Mouse (Mus musculus) limb, embryonic 14.5 days (tissue): Measurements from ENCODE around the gene Cabp1. TPM values are rescaled to one million over a fixed set of nuclear protein-coding genes. Genes with fewer than 3 reads are reported as not detected.
A peak's percentile ranks its signal among the peaks of the same experiment; 100 is the strongest.

Experiments
- ATAC-seq: fragments of 200-750 bp; cut with Nextera tagmentation; 2 replicates; pipeline ENCODE4 v1.8.0; 2017; ENCODE audit warnings: low read depth, moderate number of reproducible peaks, moderate TSS enrichment; ENCODE audit not compliant: low FRiP score
- DNase-seq: peaks from one replicate; pipeline ENCODE4 v3.0.0-alpha.2; 2015; ENCODE audit warnings: low spot score
- H3K27ac ChIP-seq: fragments of 300-500 bp; sonication (generic); replicated peaks from 2 replicates; pipeline ENCODE4 v1.5.1; 2014; ENCODE audit warnings: low read depth, mild to moderate bottlenecking, low read length, moderate library complexity, mixed read lengths
- H3K27me3 ChIP-seq: fragments of 300-500 bp; sonication (generic); 2 replicates; pipeline ENCODE4 v1.6.1; 2014; ENCODE audit warnings: low read length, mixed read lengths; ENCODE audit not compliant: control insufficient read depth, insufficient read depth
- H3K36me3 ChIP-seq: fragments of 300-500 bp; sonication (generic); 2 replicates; pipeline ENCODE4 v1.6.1; 2014; ENCODE audit warnings: mild to moderate bottlenecking, low read length, moderate library complexity, mixed read lengths; ENCODE audit not compliant: control insufficient read depth, insufficient read depth
- H3K4me1 ChIP-seq: fragments of 300-500 bp; sonication (generic); 2 replicates; pipeline ENCODE4 v1.6.1; 2014; ENCODE audit warnings: antibody characterized with exemption, low read length, mixed read lengths; ENCODE audit not compliant: control insufficient read depth, insufficient read depth
- H3K4me2 ChIP-seq: fragments of 300-500 bp; sonication (generic); replicated peaks from 2 replicates; pipeline ENCODE4 v1.6.1; 2014; ENCODE audit warnings: low read depth, mild to moderate bottlenecking, low read length, moderate library complexity; ENCODE audit not compliant: severe bottlenecking
- H3K4me3 ChIP-seq: fragments of 300-500 bp; sonication (generic); replicated peaks from 2 replicates; pipeline ENCODE4 v1.5.1; 2014; ENCODE audit warnings: low read length
- H3K9ac ChIP-seq: fragments of 300-500 bp; sonication (generic); 2 replicates; pipeline ENCODE4 v1.6.1; 2014; ENCODE audit warnings: mild to moderate bottlenecking, low read depth, low read length, moderate library complexity; ENCODE audit not compliant: severe bottlenecking
- H3K9me3 ChIP-seq: fragments of 300-500 bp; sonication (generic); 2 replicates; pipeline ENCODE4 v1.6.1; 2016; ENCODE audit warnings: low read length; ENCODE audit not compliant: control insufficient read depth
- POLR2A ChIP-seq: fragments of 200-500 bp; IDR thresholded peaks from 2 replicates; pipeline ENCODE4 v1.8.0; 2012; ENCODE audit warnings: inconsistent platforms, mild to moderate bottlenecking, moderate library complexity, borderline replicate concordance; ENCODE audit not compliant: insufficient read depth, insufficient read length; ENCODE audit errors: extremely low read depth
- WGBS: fragments of 180-500 bp; shearing (Covaris S2); extraction: QIAGEN DNeasy Blood & Tissue Kit; methylation state at CpG from one replicate; pipeline ENCODE4 v1.1.7; 2014; 5-methylcytosine and 5-hydroxymethylcytosine counted together
- polyA plus RNA-seq, 2 experiments: library from polyadenylated mRNA; depleted of rRNA in 1 of 2; stranded (reverse) in 1 of 2; unstranded in 1 of 2; fragments of >200 nt; fragmentation: Nextera tagmentation in 1 of 2; extraction: Ambion mirVana in 1 of 2; gene quantifications; 2 replicates each; pipeline versions ENCODE4 v1.2.1 to v1.2.3; 2012 to 2014

Cabp1 gene
- polyA plus RNA-seq (2012; rRNA removed) (3.1 and 4.7 TPM in 2 replicates), polyA plus RNA-seq (2014; fragmentation: Nextera tagmentation; extraction: Ambion mirVana) (1.2 and 1.5 TPM in 2 replicates)

DNA sequence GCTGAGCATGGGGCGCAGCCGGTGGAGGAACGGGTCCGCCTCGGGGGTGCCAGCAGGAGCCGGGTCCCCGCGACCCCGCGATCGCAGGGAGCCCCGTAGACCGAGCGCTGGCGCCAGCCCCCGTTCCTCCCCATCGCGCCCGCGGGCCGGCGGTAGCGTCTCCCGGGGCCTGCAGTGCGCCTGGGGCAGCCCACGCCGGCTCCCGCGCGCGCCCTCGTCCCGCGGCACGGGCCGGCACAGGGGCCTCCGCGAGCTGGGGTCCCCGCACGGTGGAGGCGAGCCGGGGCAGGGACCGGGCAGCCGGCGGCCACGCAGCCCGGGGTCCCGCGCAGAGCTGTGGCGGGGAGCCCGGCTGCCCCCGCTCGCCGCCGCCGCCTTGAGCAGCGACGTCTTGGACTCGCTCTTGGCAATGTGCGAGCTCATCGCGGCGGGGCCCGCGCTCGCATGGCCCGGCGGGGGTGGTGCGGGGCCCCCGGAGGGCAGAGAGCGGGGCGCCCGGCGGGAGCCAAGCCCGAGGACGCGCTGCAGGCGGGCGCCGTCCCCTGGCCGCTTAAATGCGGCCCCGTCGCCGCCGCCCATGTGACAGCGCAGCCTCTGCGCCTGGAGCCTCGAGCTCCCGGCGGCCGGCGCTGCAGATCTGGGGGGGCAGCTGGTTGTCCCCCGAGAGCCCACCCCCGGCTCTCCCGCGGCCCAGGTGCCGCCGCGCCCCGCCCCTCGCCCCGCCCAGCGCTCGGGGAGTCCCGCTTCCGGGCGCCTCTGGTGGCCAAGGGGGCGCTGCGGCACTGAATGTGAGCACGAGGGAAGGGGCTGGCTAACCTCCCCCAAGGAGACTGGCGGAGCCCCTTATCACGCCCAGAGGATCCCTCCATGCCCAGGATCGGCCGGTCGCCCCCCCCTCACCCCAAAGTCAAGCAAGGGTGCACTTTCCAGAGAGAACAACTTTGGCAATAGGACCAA, at the start of gene Cabp1:
Gene Cabp1, minus strand, starts transcription at position 713 of the 957 bp plus-strand sequence.
- peak; percentile 65 for ATAC-seq
- under 1% methylated on average over 17 of the region's 116 CpGs for WGBS
- peak within 1 kb of the TSS; percentile 100 for H3K4me2 ChIP-seq
- no peak within 1 kb of the TSS for H3K27ac ChIP-seq
- H3K36me3 ChIP-seq, result no peaks in the 10 kb centered on the region
- H3K27me3 ChIP-seq, result peaks cover 36% of the 10 kb centered on the region
- H3K4me1 ChIP-seq, result peaks cover 9% of the 10 kb centered on the region
- peak; percentile 13 for DNase-seq
- no peak for TF ChIP-seq POLR2A
- H3K9me3 ChIP-seq, result no peaks in the 10 kb centered on the region
- peak within 1 kb of the TSS; percentile 53 for H3K4me3 ChIP-seq
- H3K9ac ChIP-seq, result peak within 1 kb of the TSS; percentile 47

DNA sequence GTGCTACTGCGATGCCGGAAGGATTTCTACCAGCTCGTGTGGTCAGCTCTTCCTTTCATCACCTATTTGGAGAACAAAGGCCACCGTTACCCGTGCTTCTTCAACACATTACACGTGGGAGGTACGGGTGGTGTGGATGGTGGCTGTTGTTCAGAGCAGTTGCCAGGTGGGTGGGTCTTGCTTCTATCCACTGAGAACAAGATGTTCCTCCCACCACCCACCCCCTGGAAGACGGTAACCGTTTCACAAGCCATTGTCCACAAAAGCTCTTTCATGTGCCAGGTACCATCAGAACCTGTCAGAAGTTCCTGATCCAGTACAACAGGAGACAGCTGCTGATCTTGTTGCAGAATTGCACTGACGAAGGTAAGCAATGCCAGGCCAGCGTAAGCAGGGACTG, 46.0 kb upstream of the Cabp1 start:
- WGBS, result 87% methylated on average over 11 of the region's 11 CpGs
- DNase-seq (no peak), ATAC-seq (no peak)
- Histone ChIP-seq H3K4me2 (no peak overlapping the region), H3K27me3 (no peaks in the 10 kb centered on the region), H3K27ac (no peak overlapping the region), H3K9me3 (no peaks in the 10 kb centered on the region), H3K36me3 (peaks cover 57% of the 10 kb centered on the region), H3K4me3 (no peak overlapping the region), H3K9ac (no peak overlapping the region), H3K4me1 (peaks cover 9% of the 10 kb centered on the region)
- no peak for TF ChIP-seq POLR2A

DNA sequence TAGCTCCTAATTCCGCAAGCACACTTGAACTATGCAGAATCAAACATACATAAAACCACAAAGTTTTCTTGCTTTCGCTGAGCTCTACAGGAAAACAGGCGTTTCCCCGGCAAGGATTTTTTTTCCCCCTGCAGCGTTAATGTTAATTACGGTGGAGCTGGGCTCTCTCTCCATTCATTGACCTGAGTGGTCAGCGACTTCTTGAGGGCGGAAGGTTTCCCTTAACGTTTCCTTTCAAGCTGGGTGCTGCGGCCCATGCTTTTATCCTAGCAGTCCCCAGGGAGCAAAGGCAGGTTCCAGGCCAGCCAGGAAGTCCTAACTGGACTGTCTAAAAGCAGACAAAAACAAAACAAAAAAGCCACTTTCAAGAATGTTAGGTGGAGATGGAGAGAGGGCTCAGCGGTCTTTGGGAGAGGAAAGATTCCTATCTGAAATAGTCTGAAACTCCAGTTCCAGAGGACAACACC, 44.6 kb upstream of the Cabp1 start:
- Histone ChIP-seq H3K27me3 (0 out of 2 replicates have a peak, but pooled peaks cover 2% of the 10 kb centered on the region), H3K4me1 (peaks cover 9% of the 10 kb centered on the region), H3K27ac (no peak overlapping the region), H3K4me2 (peak overlapping the region; percentile 89), H3K4me3 (peak overlapping the region; percentile 89), H3K36me3 (peaks cover 43% of the 10 kb centered on the region), H3K9me3 (no peaks in the 10 kb centered on the region), H3K9ac (no peak overlapping the region)
- TF ChIP-seq POLR2A, result no peak
- WGBS, result 6% methylated on average over 11 of the region's 11 CpGs
- DNase-seq (no peak), ATAC-seq (no peak)

DNA sequence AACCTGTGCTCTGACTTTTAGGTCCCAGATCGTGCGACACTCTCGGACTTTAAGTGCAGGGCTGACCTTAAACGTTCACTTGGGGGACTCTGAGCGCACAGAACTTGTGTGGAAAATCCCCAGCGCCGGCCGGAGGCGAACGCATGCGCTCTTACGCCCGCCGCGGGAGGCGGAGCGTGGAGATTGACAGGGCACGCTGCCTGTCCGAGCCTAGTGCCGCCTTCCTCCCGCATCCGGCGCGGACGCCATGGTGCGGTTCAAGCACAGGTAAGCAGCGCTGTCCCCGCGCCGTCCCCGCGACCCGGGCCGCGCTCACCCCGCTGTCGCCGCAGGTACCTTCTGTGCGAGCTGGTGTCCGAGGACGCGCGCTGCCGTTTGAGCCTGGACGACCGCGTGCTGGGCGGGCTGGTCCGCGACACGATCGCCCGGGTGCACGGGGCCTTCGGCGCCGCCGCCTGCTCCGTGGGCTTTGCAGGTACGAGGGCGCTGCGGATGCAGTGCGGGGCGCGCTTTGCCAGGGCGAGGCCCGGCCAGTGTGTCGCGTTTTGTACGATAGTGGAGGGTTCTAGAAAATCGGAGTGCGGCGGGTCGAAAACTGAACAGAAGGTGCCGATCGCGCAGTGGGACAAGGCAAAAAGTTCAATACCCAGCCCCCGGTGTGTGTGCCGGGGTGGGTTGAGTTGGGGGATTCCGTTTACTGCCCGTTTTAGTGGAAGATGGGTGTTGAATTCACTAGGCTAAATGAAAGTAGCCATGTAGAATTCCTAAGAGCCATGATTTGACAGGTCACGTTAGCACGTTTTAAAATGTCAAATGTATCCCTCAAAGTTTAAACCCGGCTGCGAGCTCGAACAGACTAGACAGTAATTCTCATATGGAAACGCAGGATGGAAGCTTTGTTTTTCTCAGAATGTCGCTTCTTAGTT, 43.9 kb upstream of the Cabp1 start:
- DNase-seq (peak; percentile 88), ATAC-seq (peak; percentile 80)
- H3K4me2 ChIP-seq, result peak overlapping the region; percentile 89
- 0 out of 2 replicates have a peak, but pooled peaks cover 2% of the 10 kb centered on the region for H3K27me3 ChIP-seq
- WGBS, result under 1% methylated on average over 84 of the region's 88 CpGs
- H3K4me3 ChIP-seq, result peak overlapping the region; percentile 89
- peak overlapping the region; percentile 68 for H3K9ac ChIP-seq
- no peaks in the 10 kb centered on the region for H3K9me3 ChIP-seq
- no peak overlapping the region for H3K27ac ChIP-seq
- 0 out of 2 replicates have a peak, but pooled peaks have one; percentile 60 for TF ChIP-seq POLR2A
- H3K36me3 ChIP-seq, result peaks cover 36% of the 10 kb centered on the region
- H3K4me1 ChIP-seq, result peaks cover 9% of the 10 kb centered on the region
